Mouse (Mus musculus) CH12.LX (cell line): Measurements from ENCODE around the gene Pigr. TPM values are rescaled to one million over a fixed set of nuclear protein-coding genes. Genes with fewer than 3 reads are reported as not detected.

ENCODE experiments used
- DNase-seq: peaks from one replicate; pipeline ENCODE4 v3.0.0-alpha.2; 2013; ENCODE audit errors: extremely low read depth
- H3K27ac ChIP-seq: 2 replicates; pipeline ENCODE4 v1.5.1; 2012; ENCODE audit warnings: low read depth, mild to moderate bottlenecking, control low read depth, moderate library complexity; ENCODE audit not compliant: insufficient read depth
- H3K27me3 ChIP-seq: replicated peaks from 2 replicates; pipeline ENCODE3; 2012; ENCODE audit warnings: inconsistent platforms
- H3K36me3 ChIP-seq, 2 experiments: replicated peaks in 1 of 2; 2 replicates each; pipeline versions ENCODE3 to v1.6.1; 2012; ENCODE audit warnings: inconsistent platforms in 1 of 2, low read length in 1 of 2, mild to moderate bottlenecking in 1 of 2, mixed read lengths in 1 of 2, moderate library complexity in 1 of 2; ENCODE audit not compliant: control insufficient read depth in 1 of 2, insufficient read depth in 1 of 2
- H3K4me1 ChIP-seq, 2 experiments: 2 replicates each; pipeline ENCODE4 v1.6.1; 2012; ENCODE audit warnings: inconsistent platforms in 1 of 2, moderate library complexity in 1 of 2; ENCODE audit not compliant: insufficient read depth in 2 of 2, control insufficient read depth in 1 of 2
- H3K4me2 ChIP-seq: 2 replicates; pipeline ENCODE4 v1.6.1; 2012; ENCODE audit warnings: low read depth, mild to moderate bottlenecking, control low read depth; ENCODE audit not compliant: poor library complexity, insufficient read depth, severe bottlenecking
- H3K4me3 ChIP-seq, 3 experiments: fragments of 150-350 bp in 1 of 3; sonication (generic) in 1 of 3; replicated peaks in 1 of 3; 2 replicates each; pipeline versions ENCODE3 to v1.5.1; 2011 to 2012; ENCODE audit warnings: low read depth in 2 of 3, low read length in 2 of 3, mild to moderate bottlenecking in 2 of 3, moderate library complexity in 2 of 3, control low read depth in 1 of 3, improper control_type of control experiment in 1 of 3, inconsistent platforms in 1 of 3, mixed read lengths in 1 of 3; ENCODE audit not compliant: poor library complexity in 1 of 3
- H3K79me2 ChIP-seq: replicated peaks from 2 replicates; pipeline ENCODE4 v1.6.1; 2012; ENCODE audit warnings: mild to moderate bottlenecking, moderate library complexity; ENCODE audit not compliant: control insufficient read depth, poor library complexity, insufficient read depth, severe bottlenecking; ENCODE audit errors: extremely low read depth
- H3K9ac ChIP-seq: 2 replicates; pipeline ENCODE4 v1.6.1; 2012; ENCODE audit warnings: low read depth, mild to moderate bottlenecking, control low read depth, moderate library complexity; ENCODE audit not compliant: insufficient read depth
- H3K9me3 ChIP-seq: replicated peaks from 2 replicates; pipeline ENCODE3; 2012; ENCODE audit warnings: low read length, inconsistent platforms, mixed read lengths
- BHLHE40 ChIP-seq: IDR thresholded peaks from 2 replicates; pipeline ENCODE4 v1.6.1; 2011; ENCODE audit warnings: mild to moderate bottlenecking, low read depth, low read length, improper control_type of control experiment
- CTCF ChIP-seq, 2 experiments: IDR thresholded peaks in 1 of 2; conservative IDR thresholded peaks in 1 of 2; 2 replicates each; pipeline ENCODE4 v1.5.1; 2011 to 2012; ENCODE audit warnings: low read depth in 2 of 2, low read length in 2 of 2, improper control_type of control experiment in 1 of 2, inconsistent platforms in 1 of 2, mild to moderate bottlenecking in 1 of 2, moderate library complexity in 1 of 2
- EP300 ChIP-seq: IDR thresholded peaks from 2 replicates; pipeline ENCODE4 v1.6.1; 2011; ENCODE audit warnings: low read length, improper control_type of control experiment
- IRF4 ChIP-seq: IDR thresholded peaks from 2 replicates; pipeline ENCODE4 v1.6.1; 2014; ENCODE audit warnings: low read depth, mild to moderate bottlenecking, inconsistent platforms, low read length, improper control_type of control experiment
- MAZ ChIP-seq: IDR thresholded peaks from 2 replicates; pipeline ENCODE4 v1.6.1; 2012; ENCODE audit warnings: low read depth, mild to moderate bottlenecking, inconsistent platforms, low read length, improper control_type of control experiment, moderate library complexity
- MEF2A ChIP-seq: IDR thresholded peaks from 2 replicates; pipeline ENCODE4 v1.6.1; 2014; ENCODE audit warnings: low read depth, mild to moderate bottlenecking, inconsistent platforms, low read length, improper control_type of control experiment, borderline replicate concordance
- RAD21 ChIP-seq: IDR thresholded peaks from 2 replicates; pipeline ENCODE4 v1.6.1; 2011; ENCODE audit warnings: low read depth, mild to moderate bottlenecking, low read length, improper control_type of control experiment, moderate library complexity
- RCOR1 ChIP-seq: conservative IDR thresholded peaks from 2 replicates; pipeline ENCODE4 v1.6.1; 2012; ENCODE audit warnings: low read depth, mild to moderate bottlenecking, inconsistent platforms, low read length, improper control_type of control experiment
- SIN3A ChIP-seq: IDR thresholded peaks from 2 replicates; pipeline ENCODE4 v1.6.1; 2012; ENCODE audit warnings: low read length, improper control_type of control experiment, inconsistent platforms
- SMC3 ChIP-seq: IDR thresholded peaks from 2 replicates; pipeline ENCODE4 v1.6.1; 2011; ENCODE audit warnings: low read depth, low read length, improper control_type of control experiment
- TBP ChIP-seq: conservative IDR thresholded peaks from 2 replicates; pipeline ENCODE4 v1.6.1; 2011; ENCODE audit warnings: low read depth, low read length, improper control_type of control experiment
- UBTF ChIP-seq: IDR thresholded peaks from 2 replicates; pipeline ENCODE4 v1.6.1; 2012; ENCODE audit warnings: low read depth, mild to moderate bottlenecking, inconsistent platforms, low read length, improper control_type of control experiment, moderate library complexity
- USF1 ChIP-seq: IDR thresholded peaks from 2 replicates; pipeline ENCODE4 v1.6.1; 2014; ENCODE audit warnings: low read depth, mild to moderate bottlenecking, inconsistent platforms, low read length, improper control_type of control experiment
- USF2 ChIP-seq: conservative IDR thresholded peaks from 2 replicates; pipeline ENCODE4 v1.6.1; 2011; ENCODE audit warnings: low read depth, low read length, improper control_type of control experiment
- dilution Hi-C: fragments of 300-500 bp; cut with MboI; formaldehyde crosslinking; loops from 2 replicates; pipeline ENCODE4 v1.14.3; 2020; ENCODE audit warnings: low sequenced_read_pairs; ENCODE audit not compliant: extremely low pct_unique_long_range_greater_than_20kb, extremely low pct_ligation_motif_present
- in situ Hi-C: fragments of 300-500 bp; cut with MboI; formaldehyde crosslinking; loops from 3 replicates; pipeline ENCODE4 v1.14.3; 2019; ENCODE audit warnings: low sequenced_read_pairs, low pct_ligation_motif_present, low pct_unique_long_range_greater_than_20kb, mixed read lengths
- polyA plus RNA-seq: library from polyadenylated mRNA; unstranded; fragments of >175 nt; gene quantifications from 2 replicates; pipeline ENCODE4 v1.2.1, GENCODE M21; 2012; ENCODE audit warnings: low read depth; ENCODE audit not compliant: insufficient read length
- total RNA-seq, 2 experiments: library from RNA; depleted of rRNA; stranded (reverse); fragments of 300-350 nt in 1 of 2; fragments of >200 nt in 1 of 2; gene quantifications; 2 replicates each; pipeline ENCODE4 v1.2.3; 2012 to 2014

The Pigr gene
- total RNA-seq (2012; rRNA removed): 0.04 TPM in 1 of 2 replicates, not detected in the other
- not detected in 2 replicates for total RNA-seq (2014; rRNA removed)
- 0.19 and 0.21 TPM in 2 replicates for polyA plus RNA-seq

- no peaks in the 10 kb centered on the region for H3K9me3 ChIP-seq
- H3K27me3 ChIP-seq: no peaks in the 10 kb centered on the region
- no peaks in the 10 kb centered on the region for H3K79me2 ChIP-seq
- peaks cover 2 to 38% of the 10 kb centered on the region in 2 experiments; a peak in 2 of 4 replicates for H3K4me1 ChIP-seq
- H3K27ac ChIP-seq: no peak within 1 kb of the TSS
- DNase-seq: no peak
- in situ Hi-C loops: no loop called here
- no peak for TF ChIP-seq SMC3
- peak; percentile 55 for TF ChIP-seq USF2
- no peak for TF ChIP-seq EP300
- TF ChIP-seq USF1: peak; percentile 61
- no peak for TF ChIP-seq RAD21
- TF ChIP-seq BHLHE40: peak; percentile 57
- no peak for TF ChIP-seq SIN3A
- no peak for TF ChIP-seq MAZ
- no peak within 1 kb of the TSS for H3K4me3 ChIP-seq
- dilution Hi-C loops: no loop called here
- H3K9ac ChIP-seq: no peak within 1 kb of the TSS
- H3K36me3 ChIP-seq: no peaks in the 10 kb centered on the region
- H3K4me2 ChIP-seq: no peak within 1 kb of the TSS
Observed at GRCm38 (mm10) chr1:130826448-130826847, at the start of gene Pigr. Pigr (plus strand) TSS chr1:130826684.

GRCm38 (mm10) chr1:130779867-130780266, 46.6 kb upstream of the Pigr start:
- Histone ChIP-seq H3K27me3 (no peaks in the 10 kb centered on the region), H3K79me2 (no peaks in the 10 kb centered on the region), H3K36me3 (no peaks in the 10 kb centered on the region), H3K4me2 (no peak overlapping the region)
- DNase-seq: no peak
- dilution Hi-C loops: no loop called here
- TF ChIP-seq UBTF (no peak), USF2 (peak; percentile 46; the same call in 1 of the 2 replicates), TBP (no peak), MEF2A (0 out of 2 replicates have a peak, but pooled peaks have one; percentile 21), USF1 (peak; percentile 48), BHLHE40 (peak; percentile 56)
- TF ChIP-seq, all 38 proteins: peak for 4
- Histone ChIP-seq H3K4me3 (no peak overlapping the region), H3K4me1 (peaks cover 3 to 8% of the 10 kb centered on the region in 2 experiments), H3K9ac (no peak overlapping the region), H3K27ac (no peak overlapping the region), H3K9me3 (no peaks in the 10 kb centered on the region)
- in situ Hi-C loops: loop anchor here (5.0 to 10.0 kb wide), 2 partner anchors 88 to 225 kb away; no protein-coding TSS in a partner anchor

- peak; percentile 53 for DNase-seq
- no peaks in the 10 kb centered on the region for H3K79me2 ChIP-seq
- no peaks in the 10 kb centered on the region for H3K27me3 ChIP-seq
- H3K27ac ChIP-seq: no peak overlapping the region
- H3K4me3 ChIP-seq: no peak overlapping the region
- in situ Hi-C loops: loop anchor here (5.0 to 10.0 kb wide), 2 partner anchors 92 to 229 kb away; no protein-coding TSS in a partner anchor
- TF ChIP-seq SIN3A (0 out of 2 replicates have a peak, but pooled peaks have one; percentile 12), SMC3 (peak; percentile 83), RCOR1 (no peak), RAD21 (peak; percentile 70), IRF4 (no peak), CTCF (conservative IDR thresholded peaks at IDR 0.05 in 1 of 2, IDR thresholded peaks at IDR 0.05 in 1 of 2; ENCODE audit: low read depth in 2 of 2, low read length in 2 of 2) (peak; percentile 28 to 78; a peak in 3 of 4 replicates)
- H3K4me2 ChIP-seq: peak overlapping the region; percentile 67; the same call in 1 of the 2 replicates
- H3K9ac ChIP-seq: no peak overlapping the region
- H3K9me3 ChIP-seq: no peaks in the 10 kb centered on the region
- H3K4me1 ChIP-seq: no peaks in the 10 kb centered on the region
- H3K36me3 ChIP-seq: no peaks in the 10 kb centered on the region
- dilution Hi-C loops: no loop called here
Observed at GRCm38 (mm10) chr1:130784054-130784453, 42.4 kb upstream of the Pigr start.
